Mouse (Mus musculus) kidney, postnatal 0 days (tissue): Measurements from ENCODE around the gene Cldn12. TPM values are rescaled to one million over a fixed set of nuclear protein-coding genes. Genes with fewer than 3 reads are reported as not detected.
A peak's percentile ranks its signal among the peaks of the same experiment; 100 is the strongest.

Experiments
- ATAC-seq: fragments of 200-750 bp; cut with Nextera tagmentation; replicated peaks from 2 replicates; pipeline ENCODE4 v1.8.0; 2017; ENCODE audit warnings: low read depth, moderate number of reproducible peaks, moderate TSS enrichment, moderate library complexity; ENCODE audit not compliant: low FRiP score
- DNase-seq: peaks from one replicate; pipeline ENCODE4 v3.0.0-alpha.2; 2016; ENCODE audit warnings: low spot score
- H3K27ac ChIP-seq: fragments of 300-500 bp; sonication (generic); 2 replicates; pipeline ENCODE4 v1.5.1; 2014; ENCODE audit warnings: mild to moderate bottlenecking
- H3K27me3 ChIP-seq: fragments of 300-500 bp; sonication (generic); 2 replicates; pipeline ENCODE4 v1.6.1; 2014; ENCODE audit warnings: low read length, mixed read lengths; ENCODE audit not compliant: insufficient read depth
- H3K36me3 ChIP-seq: fragments of 300-500 bp; sonication (generic); 2 replicates; pipeline ENCODE4 v1.6.1; 2014; ENCODE audit warnings: low read length, mixed read lengths; ENCODE audit not compliant: insufficient read depth
- H3K4me1 ChIP-seq: fragments of 300-500 bp; sonication (generic); replicated peaks from 2 replicates; pipeline ENCODE4 v1.6.1; 2014; ENCODE audit warnings: antibody characterized with exemption, low read length, mixed read lengths; ENCODE audit not compliant: insufficient read depth
- H3K4me2 ChIP-seq: fragments of 300-500 bp; sonication (generic); 2 replicates; pipeline ENCODE4 v1.6.1; 2014; ENCODE audit warnings: mild to moderate bottlenecking, low read length, moderate library complexity, mixed read lengths
- H3K4me3 ChIP-seq: fragments of 300-500 bp; sonication (generic); replicated peaks from 2 replicates; pipeline ENCODE4 v1.5.1; 2014; ENCODE audit warnings: low read depth, low read length
- H3K9ac ChIP-seq: fragments of 300-500 bp; sonication (generic); 2 replicates; pipeline ENCODE4 v1.6.1; 2014; ENCODE audit warnings: low read depth, low read length
- H3K9me3 ChIP-seq: fragments of 300-500 bp; sonication (generic); replicated peaks from 2 replicates; pipeline ENCODE4 v1.6.1; 2016; ENCODE audit warnings: low read length, inconsistent platforms, mixed read lengths
- CTCF ChIP-seq: IDR thresholded peaks from 2 replicates; pipeline ENCODE4 v1.5.1; 2016; ENCODE audit warnings: antibody characterized with exemption, low read depth, mild to moderate bottlenecking, moderate library complexity
- WGBS: fragments of 180-500 bp; shearing (Covaris S2); extraction: QIAGEN DNeasy Blood & Tissue Kit; methylation state at CpG from one replicate; pipeline ENCODE4 v1.1.7; 2014; 5-methylcytosine and 5-hydroxymethylcytosine counted together
- polyA plus RNA-seq: library from polyadenylated mRNA; unstranded; fragments of >200 nt; fragmentation: Nextera tagmentation; extraction: Ambion mirVana; gene quantifications from 2 replicates; pipeline ENCODE4 v1.2.1, GENCODE M21; 2015

Gene Cldn12
- polyA plus RNA-seq, 1 experiment from 2014 or later = 31.5 TPM

GRCm38 (mm10) chr5:5501583-5501982, 13.2 kb downstream of the Cldn12 start:
- Histone ChIP-seq H3K9ac (no peak overlapping the region), H3K27ac (no peak overlapping the region), H3K4me3 (no peak overlapping the region), H3K36me3 (no peaks in the 10 kb centered on the region), H3K4me2 (no peak overlapping the region), H3K27me3 (no peaks in the 10 kb centered on the region), H3K4me1 (no peaks in the 10 kb centered on the region), H3K9me3 (no peaks in the 10 kb centered on the region)
- 81% methylated on average over 2 of the region's 2 CpGs for WGBS
- DNase-seq (no peak), ATAC-seq (no peak)
- TF ChIP-seq CTCF = no peak

DNA sequence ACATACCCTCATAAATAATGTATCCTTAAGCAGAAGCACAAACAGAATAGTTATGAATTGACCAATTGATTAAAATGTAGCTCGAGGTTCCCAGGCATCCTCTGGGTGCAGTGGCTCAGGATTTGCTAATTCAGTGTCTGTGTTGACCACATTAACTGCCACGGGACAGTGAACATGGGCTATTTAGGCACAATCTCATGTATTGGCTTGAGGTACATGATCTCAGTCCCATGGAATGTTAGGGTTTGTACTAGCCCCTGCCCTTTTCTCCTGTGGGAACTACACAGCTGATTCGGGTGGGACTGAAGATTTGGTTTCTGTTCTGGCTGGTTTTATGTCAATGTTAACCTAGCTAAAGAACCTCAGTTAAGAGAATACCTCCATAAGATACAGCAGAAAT, 18.4 kb downstream of the Cldn12 start:
- peak; percentile 82 for ATAC-seq
- Histone ChIP-seq H3K27ac (no peak overlapping the region), H3K9ac (no peak overlapping the region), H3K9me3 (no peaks in the 10 kb centered on the region), H3K4me3 (no peak overlapping the region), H3K4me2 (no peak overlapping the region), H3K27me3 (no peaks in the 10 kb centered on the region), H3K4me1 (no peaks in the 10 kb centered on the region), H3K36me3 (no peaks in the 10 kb centered on the region)
- peak; percentile 34 for DNase-seq
- WGBS = 36% methylated on average over 3 of the region's 3 CpGs
- no peak for TF ChIP-seq CTCF

DNA sequence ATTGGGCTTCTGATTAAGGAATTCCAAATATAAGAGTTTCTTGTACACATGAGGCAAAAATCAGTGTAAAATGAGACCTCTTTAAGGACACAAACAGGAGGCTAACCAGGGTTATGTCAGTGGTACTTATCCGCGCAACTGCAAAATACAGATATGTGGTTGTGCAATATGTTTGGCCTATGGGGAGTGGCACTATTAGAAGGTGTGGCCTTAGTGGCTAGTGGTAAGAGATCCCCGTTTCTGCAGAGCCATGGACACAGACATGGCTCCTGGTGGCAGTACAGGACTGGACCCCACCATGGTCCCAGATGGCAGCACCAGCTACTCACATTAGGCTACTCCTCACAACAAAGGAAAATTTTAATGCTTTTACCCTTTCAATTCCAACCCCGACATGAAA, 19.7 kb downstream of the Cldn12 start:
- no peaks in the 10 kb centered on the region for H3K36me3 ChIP-seq
- no peak for TF ChIP-seq CTCF
- no peak overlapping the region for H3K4me3 ChIP-seq
- no peak overlapping the region for H3K4me2 ChIP-seq
- H3K27me3 ChIP-seq = no peaks in the 10 kb centered on the region
- H3K9ac ChIP-seq = no peak overlapping the region
- ATAC-seq = no peak
- H3K4me1 ChIP-seq = no peaks in the 10 kb centered on the region
- no peak for DNase-seq
- no peak overlapping the region for H3K27ac ChIP-seq
- WGBS = 87% methylated on average over 4 of the region's 4 CpGs
- H3K9me3 ChIP-seq = no peaks in the 10 kb centered on the region

DNA sequence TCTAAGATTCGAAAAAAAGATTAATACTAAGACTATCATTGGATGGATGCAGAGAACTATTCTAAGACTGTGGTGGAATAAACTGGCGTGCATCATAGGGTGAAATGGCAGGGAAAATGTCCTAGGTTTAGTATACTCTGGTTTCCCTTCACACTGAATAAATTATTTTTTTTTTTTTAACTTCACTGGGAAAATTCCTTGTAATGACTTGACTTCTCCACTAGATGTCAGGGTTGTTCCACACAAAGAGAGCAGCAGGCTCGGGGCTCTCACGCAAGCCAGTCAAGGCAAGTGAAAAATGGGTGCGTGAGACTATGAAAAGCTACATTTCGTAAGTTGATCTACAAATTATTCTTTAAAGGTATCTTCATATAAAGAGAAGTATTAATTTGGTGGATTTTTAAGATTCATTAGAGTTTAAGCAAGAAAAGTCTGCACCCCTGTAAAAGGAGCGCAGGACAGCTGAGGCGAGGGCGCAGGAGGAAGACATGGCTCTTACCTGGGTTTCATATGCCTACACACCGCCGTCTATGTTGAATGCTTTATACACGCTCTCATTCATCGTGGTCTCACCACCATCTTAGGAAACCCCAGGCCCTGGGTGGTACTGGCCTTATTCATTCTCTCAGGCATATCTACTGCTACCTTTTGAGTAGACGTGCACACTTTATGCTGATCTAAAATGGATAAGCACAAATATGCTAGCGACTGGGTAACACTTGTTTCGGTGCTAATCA, 20.3 kb downstream of the Cldn12 start:
- no peak overlapping the region for H3K27ac ChIP-seq
- no peaks in the 10 kb centered on the region for H3K27me3 ChIP-seq
- no peaks in the 10 kb centered on the region for H3K4me1 ChIP-seq
- H3K9ac ChIP-seq = no peak overlapping the region
- peak; percentile 88 for TF ChIP-seq CTCF
- H3K4me3 ChIP-seq = no peak overlapping the region
- 0 out of 2 replicates have a peak, but pooled peaks have one; percentile 57 for ATAC-seq
- 40% methylated on average over 16 of the region's 16 CpGs for WGBS
- no peaks in the 10 kb centered on the region for H3K9me3 ChIP-seq
- H3K36me3 ChIP-seq = no peaks in the 10 kb centered on the region
- peak; percentile 81 for DNase-seq
- H3K4me2 ChIP-seq = no peak overlapping the region

DNA sequence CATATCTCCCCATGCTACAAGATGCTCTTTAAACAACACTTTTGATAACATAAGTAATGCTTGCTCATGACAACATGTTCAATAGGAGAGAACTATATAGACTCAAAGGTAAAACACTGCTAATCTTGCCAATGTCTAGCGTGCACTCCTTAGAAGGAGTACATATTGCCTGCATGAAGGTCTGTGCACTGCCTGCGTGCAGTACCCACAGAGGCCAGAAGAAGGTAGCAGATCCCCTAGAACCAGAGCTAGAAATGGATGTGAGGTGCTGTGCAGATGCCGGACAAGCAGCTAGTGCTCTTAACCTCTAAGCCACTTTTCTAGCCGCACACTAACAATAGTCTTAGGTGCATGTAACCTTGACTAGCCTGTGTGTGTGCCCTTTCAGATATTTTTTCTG, 22.6 kb downstream of the Cldn12 start:
- Histone ChIP-seq H3K36me3 (no peaks in the 10 kb centered on the region), H3K9ac (no peak overlapping the region), H3K27ac (no peak overlapping the region), H3K4me3 (no peak overlapping the region), H3K4me1 (no peaks in the 10 kb centered on the region), H3K9me3 (no peaks in the 10 kb centered on the region), H3K27me3 (no peaks in the 10 kb centered on the region), H3K4me2 (no peak overlapping the region)
- WGBS = 93% methylated on average over 4 of the region's 4 CpGs
- no peak for DNase-seq
- no peak for ATAC-seq
- TF ChIP-seq CTCF = no peak

GRCm38 (mm10) chr5:5486071-5486470, 28.7 kb downstream of the Cldn12 start:
- no peak for DNase-seq

More at GRCm38 (mm10) chr5:5486071-5486470, 28.7 kb downstream of the Cldn12 start:
- no peaks in the 10 kb centered on the region for H3K27me3 ChIP-seq
- no peaks in the 10 kb centered on the region for H3K4me1 ChIP-seq
- H3K9me3 ChIP-seq = no peaks in the 10 kb centered on the region
- no peak overlapping the region for H3K4me3 ChIP-seq
- no peak for TF ChIP-seq CTCF
- H3K9ac ChIP-seq = no peak overlapping the region
- no peaks in the 10 kb centered on the region for H3K36me3 ChIP-seq
- H3K27ac ChIP-seq = no peak overlapping the region
- ATAC-seq = no peak
- no peak overlapping the region for H3K4me2 ChIP-seq
- WGBS = 26% methylated on average over 3 of the region's 3 CpGs
